ENCODE assay signal across 10 mouse cellular contexts in genomic region chr13:34238646-34239290, GRCm38 (mm10).
A peak's percentile ranks its signal among the peaks of the same experiment; 100 is the strongest.
DNase-seq lines count a peak whose midpoint lies in the region; ATAC-seq lines count a peak whose summit lies in the region.
"Had no signal": no experiment of that assay in that cellular context is flagged by ENCODE, and none has a peak within 500 bp of the region (broad histone marks: within the 10 kb centered on the region; RNA-seq: fewer than 3 reads in every experiment).

No protein-coding gene starts in this region.

- no peak overlapping the region for H3K4me3 ChIP-seq in kidney, embryonic 16.5 days (ENCODE audit: low read length)
- H3K4me3 ChIP-seq in embryonic facial prominence, embryonic 13.5 days: no peak overlapping the region
- no peak overlapping the region for H3K4me3 ChIP-seq in intestine, embryonic 15.5 days (replicated peaks)
- no peak overlapping the region for H3K4me3 ChIP-seq in neural tube, embryonic 11.5 days (ENCODE audit: low read depth, low read length)
- H3K4me3 ChIP-seq: heart, embryonic 12.5 days; myocyte had no signal

- WGBS in kidney, embryonic 16.5 days: 20% methylated on average over 14 of the region's 14 CpGs
- WGBS in embryonic facial prominence, embryonic 13.5 days: 10% methylated on average over 14 of the region's 14 CpGs
- WGBS in intestine, embryonic 15.5 days: 34% methylated on average over 14 of the region's 14 CpGs
- 8% methylated on average over 14 of the region's 14 CpGs for WGBS in neural tube, embryonic 11.5 days

- no peak for DNase-seq in kidney, postnatal 10 days
- peak; percentile 47 for DNase-seq in neural tube, embryonic 11.5 days (ENCODE audit: low spot score)
- DNase-seq in frontal cortex, postnatal 10 days (ENCODE audit: low spot score in 2 of 2): no peak
- DNase-seq in testis, postnatal 14 days (ENCODE audit: low spot score): no peak
- DNase-seq in layer of hippocampus, postnatal 36 days: no peak

- no peaks in the 10 kb centered on the region for H3K36me3 ChIP-seq in kidney, embryonic 16.5 days (ENCODE audit: insufficient read depth, low read length)
- H3K36me3 ChIP-seq in embryonic facial prominence, embryonic 13.5 days: no peaks in the 10 kb centered on the region
- no peaks in the 10 kb centered on the region for H3K36me3 ChIP-seq in intestine, embryonic 15.5 days
- H3K36me3 ChIP-seq in neural tube, embryonic 11.5 days (ENCODE audit: control insufficient read depth, insufficient read depth, low read length): no peaks in the 10 kb centered on the region
- H3K36me3 ChIP-seq: heart, embryonic 12.5 days had no signal

- H3K9ac ChIP-seq in kidney, embryonic 16.5 days (replicated peaks; ENCODE audit: low read length): 0 out of 2 replicates have a peak overlapping the region, but pooled peaks have one; percentile 10
- H3K9ac ChIP-seq in embryonic facial prominence, embryonic 13.5 days: no peak overlapping the region
- H3K9ac ChIP-seq in intestine, embryonic 15.5 days: no peak overlapping the region
- H3K9ac ChIP-seq in neural tube, embryonic 11.5 days (ENCODE audit: low read length): 0 out of 2 replicates have a peak overlapping the region, but pooled peaks have one; percentile 12
- H3K9ac ChIP-seq: heart, embryonic 12.5 days had no signal

- peak overlapping the region; percentile 85 for H3K27ac ChIP-seq in kidney, embryonic 16.5 days (ENCODE audit: low read length)
- H3K27ac ChIP-seq in embryonic facial prominence, embryonic 13.5 days: peak overlapping the region; percentile 41; the same call in 1 of the 2 replicates
- H3K27ac ChIP-seq in intestine, embryonic 15.5 days: no peak overlapping the region
- H3K27ac ChIP-seq in neural tube, embryonic 11.5 days (ENCODE audit: low read depth, low read length): peak overlapping the region; percentile 69

- no peaks in the 10 kb centered on the region for H3K9me3 ChIP-seq in kidney, embryonic 16.5 days (ENCODE audit: low read length)
- no peaks in the 10 kb centered on the region for H3K9me3 ChIP-seq in embryonic facial prominence, embryonic 13.5 days
- H3K9me3 ChIP-seq in intestine, embryonic 15.5 days: no peaks in the 10 kb centered on the region
- H3K9me3 ChIP-seq in neural tube, embryonic 11.5 days (ENCODE audit: control insufficient read depth, low read length): no peaks in the 10 kb centered on the region
- H3K9me3 ChIP-seq: heart, embryonic 12.5 days had no signal

- peaks cover 34% of the 10 kb centered on the region for H3K4me1 ChIP-seq in kidney, embryonic 16.5 days (ENCODE audit: insufficient read depth, low read length)
- H3K4me1 ChIP-seq in embryonic facial prominence, embryonic 13.5 days: peaks cover 31% of the 10 kb centered on the region
- H3K4me1 ChIP-seq in intestine, embryonic 15.5 days (replicated peaks): 0 out of 2 replicates have a peak, but pooled peaks cover 9% of the 10 kb centered on the region
- peaks cover 23% of the 10 kb centered on the region for H3K4me1 ChIP-seq in neural tube, embryonic 11.5 days (ENCODE audit: control insufficient read depth, insufficient read depth, low read length)

- H3K4me2 ChIP-seq in kidney, embryonic 16.5 days (replicated peaks; ENCODE audit: low read depth, low read length): peak overlapping the region; percentile 30
- peak overlapping the region; percentile 5; the same call in 1 of the 2 replicates for H3K4me2 ChIP-seq in embryonic facial prominence, embryonic 13.5 days
- 0 out of 2 replicates have a peak overlapping the region, but pooled peaks have one; percentile 22 for H3K4me2 ChIP-seq in intestine, embryonic 15.5 days (replicated peaks)
- H3K4me2 ChIP-seq in neural tube, embryonic 11.5 days (ENCODE audit: low read depth): peak overlapping the region; percentile 12
- H3K4me2 ChIP-seq: heart, embryonic 12.5 days had no signal

- H3K27me3 ChIP-seq in kidney, embryonic 16.5 days (ENCODE audit: insufficient read depth, low read length): no peaks in the 10 kb centered on the region
- no peaks in the 10 kb centered on the region for H3K27me3 ChIP-seq in embryonic facial prominence, embryonic 13.5 days
- no peaks in the 10 kb centered on the region for H3K27me3 ChIP-seq in intestine, embryonic 15.5 days (replicated peaks)
- H3K27me3 ChIP-seq in neural tube, embryonic 11.5 days (ENCODE audit: control insufficient read depth, insufficient read depth, low read length): no peaks in the 10 kb centered on the region
- H3K27me3 ChIP-seq: heart, embryonic 12.5 days had no signal

- ATAC-seq in kidney, embryonic 16.5 days (ENCODE audit: low FRiP score, low TSS enrichment): peak; percentile 25; the same call in 1 of the 2 replicates
- ATAC-seq in embryonic facial prominence, embryonic 13.5 days (ENCODE audit: insufficient number of reproducible peaks, insufficient read depth, low FRiP score, low TSS enrichment, low read depth): no peak
- ATAC-seq in intestine, embryonic 15.5 days: no peak
- ATAC-seq in neural tube, embryonic 11.5 days (ENCODE audit: insufficient read depth, low FRiP score, low TSS enrichment): peak; percentile 67

Comparison
In these comparisons a context has a peak if more than half of its experiments do, and no peak if none do; other contexts are left out.
1. ATAC-seq: peak in kidney, embryonic 16.5 days (single experiment) and neural tube, embryonic 11.5 days (single experiment); none in embryonic facial prominence, embryonic 13.5 days (single experiment) and intestine, embryonic 15.5 days (single experiment).
2. H3K9ac ChIP-seq: peak in kidney, embryonic 16.5 days (single experiment) and neural tube, embryonic 11.5 days (single experiment); none in embryonic facial prominence, embryonic 13.5 days (single experiment) and intestine, embryonic 15.5 days (single experiment).
3. Peak in every context shown above with its lines, with median percentiles within 50 percentile points of each other: H3K4me2 ChIP-seq.